Mouse (Mus musculus): ENCODE measurements around the gene Eng.

Gene Eng

DNA sequence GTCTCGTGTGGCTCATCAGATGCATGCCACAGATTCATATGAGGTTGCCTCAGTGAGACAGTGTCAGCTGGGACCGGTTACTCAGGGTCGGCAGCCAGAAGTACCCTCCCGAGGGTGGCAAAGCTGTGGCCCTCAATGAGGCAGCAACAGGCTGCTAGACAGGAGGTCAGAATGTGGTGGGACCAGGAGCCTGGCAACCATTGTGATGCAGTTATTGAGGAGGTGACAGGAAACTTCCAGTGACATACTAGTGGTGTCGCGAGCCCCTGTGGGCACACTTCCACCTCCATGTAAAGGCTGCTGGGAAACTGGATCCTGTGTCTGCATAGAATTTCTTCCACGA, 24.9 kb upstream of the Eng start, which contains the start of gene Ak1:
Gene Ak1 (plus strand): TSS at position 242 of the 343 bp plus-strand sequence.
- DNase-seq (ENCODE audit: low spot score in 2 of 2), result no peak

DNA sequence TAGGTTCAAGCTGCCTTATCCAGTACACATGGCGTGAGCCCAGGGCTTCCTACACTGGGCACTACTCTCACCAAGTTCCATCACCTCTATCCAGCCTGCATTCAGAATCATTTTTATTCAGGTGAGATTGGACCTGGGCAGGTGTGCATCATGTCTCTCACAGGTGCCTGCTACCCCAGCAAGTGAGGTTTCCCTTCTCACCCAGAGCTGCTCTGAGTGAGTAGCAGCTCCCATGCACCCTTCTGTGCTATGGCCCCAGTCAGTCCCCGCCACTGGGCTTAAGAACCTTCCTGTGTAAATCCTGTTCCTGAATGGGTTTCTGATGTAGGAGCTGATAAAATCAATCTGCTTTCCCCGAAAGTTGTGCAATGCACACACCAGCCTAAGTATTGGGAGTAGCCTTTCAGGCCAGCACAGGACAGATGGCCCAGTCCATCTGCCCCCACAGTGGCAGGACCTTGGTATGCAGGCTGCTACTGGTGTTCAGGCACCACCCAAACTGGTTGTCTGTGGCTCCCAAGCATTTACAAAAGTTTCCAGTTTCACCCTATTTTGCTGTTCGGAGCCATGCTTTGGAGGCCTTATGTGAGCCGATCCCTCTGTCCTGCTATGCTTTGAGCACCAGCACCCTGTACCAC, 22.2 kb upstream of the Eng start:
- DNase-seq (ENCODE audit: low spot score in 2 of 2), result no peak

DNA sequence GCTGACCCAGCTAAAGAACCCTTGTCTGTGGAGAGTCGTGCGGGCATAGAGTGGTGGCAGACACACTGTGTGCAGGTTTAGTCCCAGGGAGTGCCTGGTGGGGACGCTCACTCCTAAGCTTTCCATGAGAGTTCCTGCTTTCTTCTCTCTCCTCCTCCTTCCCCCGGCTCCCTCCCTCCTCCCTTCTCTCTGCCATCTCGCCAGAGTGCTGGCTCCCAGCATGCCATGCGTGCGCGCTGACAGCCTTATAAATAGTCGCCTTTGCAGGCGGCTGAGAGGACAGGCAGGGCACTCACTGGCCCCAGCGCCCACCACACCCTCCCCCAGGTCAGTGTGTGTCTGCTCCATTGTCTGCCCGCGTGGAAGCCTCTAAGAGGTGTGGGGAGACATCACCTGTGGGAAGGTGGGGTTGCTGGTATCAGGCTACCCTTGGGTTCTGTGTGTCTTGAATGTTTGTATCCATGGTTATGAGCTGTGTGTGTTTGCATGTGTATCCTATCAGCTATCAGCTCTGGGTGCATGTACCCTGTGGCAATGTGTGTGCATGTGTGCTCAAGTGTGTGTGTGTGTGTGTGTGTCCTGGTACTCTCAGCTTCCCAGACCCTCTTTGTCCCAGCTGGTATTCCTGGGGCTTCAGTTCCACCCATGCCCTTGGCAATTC, 21.1 kb upstream of the Eng start:
- DNase-seq (ENCODE audit: low spot score in 2 of 2), result peak in 1 of 2 experiments; percentile 49

DNA sequence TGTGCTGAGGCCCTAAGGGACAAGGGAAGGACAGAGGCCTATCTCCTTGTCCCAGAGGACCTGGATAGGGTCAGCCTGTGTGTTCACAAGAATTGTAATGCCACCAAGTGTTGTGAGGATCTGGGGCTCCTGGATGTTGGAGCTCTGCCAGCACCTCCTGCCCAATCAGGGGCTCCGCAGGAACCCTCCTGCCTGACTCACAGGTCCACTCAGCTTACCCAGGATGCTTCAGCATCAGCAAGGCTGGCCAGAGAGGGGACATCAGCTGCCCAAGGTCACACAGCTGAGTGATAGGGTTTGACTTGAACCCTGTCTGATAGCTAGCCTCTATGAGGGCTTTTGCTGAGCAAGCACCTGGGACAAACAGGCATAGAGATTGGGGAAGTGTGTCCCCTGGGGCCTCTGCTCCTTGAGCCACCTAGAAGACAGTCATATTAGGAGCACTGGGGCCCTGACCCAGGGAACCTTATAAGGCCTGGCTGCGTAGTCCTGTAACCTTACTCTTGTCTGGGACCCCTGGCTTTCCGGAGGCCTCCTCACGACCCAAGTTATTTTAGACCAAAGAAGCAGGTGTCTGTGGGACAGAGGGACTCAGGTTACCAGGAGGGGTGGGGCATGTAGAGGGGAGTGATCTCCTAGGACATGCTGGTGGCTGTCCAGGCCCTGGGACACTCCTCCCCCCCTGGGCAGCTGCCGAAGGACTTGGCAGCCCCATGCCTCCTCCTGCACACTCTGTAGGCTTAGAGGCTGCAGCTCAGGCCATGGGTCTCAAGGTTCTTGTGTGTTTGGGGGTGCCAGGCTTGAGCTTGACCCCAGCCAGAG, 20.3 kb upstream of the Eng start:
- DNase-seq (ENCODE audit: low spot score in 2 of 2), result no peak

DNA sequence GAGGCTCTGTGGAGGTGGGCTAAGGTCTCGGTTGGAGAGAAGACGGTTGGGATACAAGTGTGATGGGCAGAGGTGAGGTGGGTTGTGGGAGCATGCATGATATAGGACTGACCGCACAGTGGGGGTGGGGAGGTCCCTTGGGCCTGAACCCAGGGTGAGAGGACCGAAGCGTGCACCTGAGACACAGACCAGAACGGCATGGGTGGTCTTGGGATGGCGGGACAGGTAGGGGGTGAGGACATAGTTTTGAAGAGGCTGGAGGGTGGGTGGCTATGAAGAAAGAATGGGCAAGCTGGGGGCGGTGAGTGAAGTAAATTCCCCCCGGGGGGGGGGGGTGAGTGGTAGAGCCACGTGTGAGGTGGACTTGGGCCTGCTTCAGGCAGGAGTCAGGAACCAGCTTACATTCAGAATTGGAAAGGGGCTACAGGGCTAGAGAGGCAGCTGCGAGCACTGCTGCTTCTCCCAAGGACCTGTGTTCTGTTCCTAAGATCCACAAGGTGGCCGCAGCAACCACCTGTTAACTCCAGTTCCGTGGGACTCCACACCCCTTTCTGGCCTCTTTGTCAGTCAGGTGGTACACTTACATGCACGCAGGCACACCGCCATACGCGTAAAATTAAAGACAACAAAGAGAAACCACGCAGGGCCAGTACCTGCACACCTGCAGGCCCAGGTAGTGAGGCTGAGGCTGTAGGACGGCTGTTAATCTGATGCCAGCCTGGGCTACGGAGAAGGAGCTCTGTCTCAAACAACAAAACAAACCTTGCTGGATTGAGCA, 18.9 kb upstream of the Eng start:
- no peak for DNase-seq (ENCODE audit: low spot score in 2 of 2)

DNA sequence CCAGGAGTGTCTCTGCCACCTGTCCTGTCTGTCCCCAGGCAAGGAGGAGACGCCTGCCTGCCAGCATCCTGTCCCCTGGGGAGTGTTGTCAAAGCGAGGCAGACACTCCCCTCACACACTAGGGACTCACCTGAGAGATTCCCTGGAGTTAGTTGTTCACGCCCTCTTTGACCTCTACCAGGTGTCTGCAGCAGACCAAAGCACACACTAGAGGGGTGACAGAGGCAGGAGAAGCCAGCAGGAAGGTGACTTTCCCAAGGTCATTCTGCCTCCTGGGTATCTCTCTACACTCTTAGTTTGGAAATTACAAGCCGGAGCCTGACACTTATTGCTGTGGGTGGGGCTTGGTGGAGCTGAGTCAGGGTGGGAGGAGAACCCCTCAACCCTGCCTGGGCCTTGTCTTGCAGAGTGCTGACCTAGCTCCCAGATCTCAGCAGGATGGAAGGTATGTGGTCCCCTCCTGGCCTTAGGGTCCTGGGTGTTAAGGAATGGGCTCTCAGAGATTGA, 18.3 kb upstream of the Eng start:
- no peak for DNase-seq (ENCODE audit: low spot score in 2 of 2)

DNA sequence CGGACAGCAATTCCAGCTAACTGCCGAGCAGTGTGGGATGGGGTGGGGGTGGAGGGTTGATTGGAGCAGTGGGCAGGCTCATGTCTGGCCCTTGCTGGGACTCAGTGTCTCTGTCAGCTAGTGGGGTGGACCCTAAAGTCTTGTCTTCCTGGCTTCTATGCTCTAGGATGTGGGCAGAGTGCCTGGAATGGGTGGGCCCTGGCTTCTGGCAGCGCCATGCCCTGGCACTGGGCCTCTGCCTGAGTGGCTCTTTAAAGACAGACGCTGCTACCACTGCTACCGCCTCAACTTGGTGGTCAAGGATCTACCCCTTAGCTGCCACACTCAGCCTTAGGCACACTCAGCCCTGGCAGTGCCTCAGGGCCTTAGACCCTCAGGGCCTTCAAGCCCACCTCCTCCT, 17.7 kb upstream of the Eng start:
- DNase-seq (ENCODE audit: low spot score in 2 of 2), result no peak

DNA sequence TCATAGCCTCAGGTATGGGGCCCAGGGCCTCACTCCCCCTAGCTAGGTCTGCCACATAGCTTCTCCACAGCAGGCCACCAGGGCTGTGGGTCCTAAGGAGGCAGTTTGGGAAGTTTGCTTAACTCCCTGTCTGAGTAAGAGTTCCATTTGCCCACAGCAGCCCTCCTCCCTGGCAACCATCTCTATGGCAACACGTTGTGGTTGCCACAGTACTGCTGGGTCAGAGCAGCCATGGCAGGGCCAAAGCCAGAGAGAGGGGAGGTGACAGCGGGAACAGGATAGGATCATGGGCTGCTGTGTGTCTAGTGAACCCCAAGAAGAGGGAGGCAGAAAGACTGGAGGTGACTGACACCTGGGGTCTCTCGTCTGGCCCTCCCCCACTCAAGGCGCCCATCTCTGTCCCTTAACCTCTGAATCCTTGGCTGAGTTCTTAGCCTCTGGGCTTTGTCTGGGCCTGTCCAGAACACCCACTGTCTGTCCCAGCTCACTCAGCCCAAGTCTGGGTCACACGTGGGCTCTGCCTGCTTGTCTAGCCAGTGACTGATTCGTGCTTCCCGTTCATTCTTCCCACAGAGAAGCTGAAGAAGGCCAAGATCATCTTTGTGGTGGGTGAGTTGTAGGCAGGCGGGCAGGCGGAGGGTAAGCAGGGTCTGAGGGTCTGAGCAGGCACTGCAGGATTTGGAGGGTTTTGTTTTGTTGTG, 17.0 kb upstream of the Eng start:
- DNase-seq (ENCODE audit: low spot score in 2 of 2), result peak; percentile 65 to 69

DNA sequence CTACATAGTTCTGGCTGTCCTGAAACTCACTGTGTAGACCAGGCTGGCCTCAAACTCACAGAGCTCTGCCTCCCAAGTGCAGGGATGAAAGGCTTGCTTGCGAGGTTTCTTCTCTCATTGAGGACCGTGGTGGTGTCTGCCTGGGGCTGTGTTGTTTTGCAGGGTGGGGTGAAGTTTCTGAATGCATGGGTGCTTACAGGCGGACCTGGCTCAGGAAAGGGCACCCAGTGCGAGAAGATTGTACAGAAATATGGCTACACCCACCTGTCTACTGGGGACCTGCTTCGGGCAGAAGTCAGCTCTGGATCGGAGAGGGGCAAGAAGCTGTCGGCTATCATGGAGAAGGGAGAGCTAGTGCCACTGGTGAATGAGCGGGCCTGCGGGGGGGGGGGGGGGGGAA, 16.4 kb upstream of the Eng start:
- DNase-seq (ENCODE audit: low spot score in 2 of 2), result no peak

DNA sequence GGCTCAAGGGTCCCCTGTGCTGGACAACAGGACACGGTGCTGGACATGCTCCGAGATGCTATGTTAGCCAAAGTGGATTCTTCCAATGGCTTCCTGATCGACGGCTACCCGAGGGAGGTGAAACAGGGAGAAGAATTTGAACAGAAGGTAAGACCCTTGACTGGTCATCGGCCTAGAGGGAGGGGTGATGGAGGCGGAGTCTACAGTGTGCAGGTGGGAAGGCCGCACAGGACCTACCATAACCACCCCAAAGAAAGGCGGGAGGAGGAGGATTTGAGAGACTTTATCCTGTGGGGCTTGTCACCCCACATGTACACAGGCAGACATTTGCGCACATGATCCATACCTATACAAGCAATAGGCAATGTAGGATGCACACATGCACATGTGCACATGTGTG, 15.3 kb upstream of the Eng start:
- no peak for DNase-seq (ENCODE audit: low spot score in 2 of 2)

DNA sequence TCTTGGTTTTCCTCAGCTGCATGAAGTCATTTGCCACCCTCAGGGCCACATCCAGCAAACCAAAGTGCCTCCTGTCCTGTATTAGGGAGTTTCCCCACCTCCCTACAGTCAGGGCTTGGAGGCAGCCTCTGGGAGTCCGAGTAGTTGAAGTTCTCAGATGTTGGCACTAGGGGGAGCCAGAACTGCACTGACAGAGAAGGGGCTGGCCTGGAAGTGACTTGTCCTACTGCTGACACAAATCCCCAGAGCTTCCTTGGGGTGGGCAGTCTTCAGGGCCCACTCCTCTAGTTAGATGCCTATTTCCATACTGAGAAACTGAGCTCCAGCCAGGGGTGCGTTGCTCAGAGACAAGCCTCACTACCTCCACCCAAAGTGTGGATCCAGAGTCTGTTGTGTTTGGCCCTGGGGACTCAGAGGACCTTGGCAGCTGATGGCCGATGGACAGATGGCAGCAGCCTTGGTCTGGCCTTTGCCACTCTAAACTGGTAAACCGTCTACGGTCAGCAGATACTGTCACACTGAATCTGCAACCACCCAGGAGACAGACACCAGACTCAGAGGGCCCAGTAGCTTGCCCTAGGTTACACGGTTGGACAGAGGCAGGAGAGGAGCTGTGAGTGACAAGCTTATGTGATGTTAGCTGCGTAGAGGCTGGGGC, 14.5 kb upstream of the Eng start:
- DNase-seq (ENCODE audit: low spot score in 2 of 2), result peak; percentile 66 to 73

DNA sequence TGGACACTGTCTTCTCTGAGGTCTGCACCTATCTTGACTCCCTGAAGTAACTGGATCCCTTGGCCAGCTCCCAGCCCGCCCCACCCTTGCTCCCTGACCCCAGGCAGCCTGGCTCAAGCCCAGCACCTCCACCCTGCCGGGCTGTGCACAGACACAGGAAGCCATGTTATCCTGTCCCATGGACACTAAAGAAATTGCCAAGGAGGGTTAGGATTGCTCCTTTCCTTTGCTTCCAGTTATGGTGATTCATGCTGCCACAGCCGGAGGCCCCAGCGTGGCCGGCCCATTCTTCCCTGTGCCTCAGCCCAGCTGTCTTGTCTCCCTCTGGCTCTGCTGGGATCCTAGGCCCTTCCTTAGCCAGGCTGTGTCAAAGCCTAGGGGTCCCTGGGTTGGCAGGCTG, 12.7 kb upstream of the Eng start:
- no peak for DNase-seq (ENCODE audit: low spot score in 2 of 2)

DNA sequence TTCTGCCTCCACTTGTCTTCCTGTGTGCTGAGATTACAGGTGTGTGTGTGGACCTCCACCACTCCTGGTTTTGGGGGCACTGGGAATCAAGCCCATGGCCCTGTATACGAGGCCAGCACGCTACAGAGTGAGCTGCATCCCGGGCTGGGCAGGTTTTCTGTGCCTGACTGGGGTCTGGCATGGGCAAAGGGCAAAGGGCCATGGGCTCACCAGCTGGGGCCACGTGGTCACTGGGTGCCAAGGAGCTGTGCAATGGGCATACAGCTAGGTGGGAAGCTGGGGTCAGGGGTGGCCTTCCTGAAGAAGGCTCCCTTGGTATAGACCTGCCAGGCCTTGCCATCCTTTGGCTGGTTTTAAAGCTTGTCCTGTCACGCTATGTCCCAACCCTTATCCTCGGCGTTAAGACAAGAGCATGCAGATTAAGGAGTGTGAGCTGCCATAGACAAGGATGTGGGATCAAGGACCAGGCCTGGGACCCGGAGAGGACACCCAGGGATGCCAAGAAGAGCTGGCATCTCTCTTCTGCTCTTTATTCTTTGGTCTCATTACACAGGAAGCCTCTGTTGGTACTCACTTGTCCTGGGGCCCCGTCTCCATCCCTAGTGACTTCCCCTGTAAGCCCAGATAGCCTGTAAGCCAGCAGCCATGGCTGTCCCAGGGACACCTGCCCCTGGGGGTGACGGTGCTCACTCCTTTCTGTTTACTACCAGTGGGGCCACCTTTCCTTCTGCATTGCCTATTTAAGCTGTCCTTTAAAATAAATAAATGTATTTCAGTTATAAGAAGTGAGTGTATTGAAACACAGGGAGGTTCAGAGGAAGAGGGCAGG, 11.9 kb upstream of the Eng start:
- DNase-seq (ENCODE audit: low spot score in 2 of 2), result no peak

DNA sequence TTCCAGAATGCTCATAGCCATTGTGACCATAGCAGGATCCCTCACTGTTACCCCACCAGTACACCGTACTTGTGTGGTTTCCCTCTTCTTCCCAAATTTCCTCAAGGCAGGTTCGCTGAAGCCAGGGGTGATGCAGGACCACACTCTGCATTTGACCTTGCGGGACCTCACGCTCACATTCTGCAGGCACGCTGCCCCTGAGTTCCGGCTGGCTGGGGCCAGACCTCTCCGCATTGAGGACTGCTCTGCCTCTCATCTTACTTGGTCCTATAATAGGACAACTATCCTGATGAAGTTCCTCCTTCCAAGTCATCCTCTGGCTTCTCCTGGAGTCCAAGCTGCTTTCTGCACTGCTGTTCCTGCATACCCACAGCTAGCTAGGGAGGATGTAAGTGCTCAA, 9.8 kb upstream of the Eng start:
- no peak for DNase-seq (ENCODE audit: low spot score in 2 of 2)

DNA sequence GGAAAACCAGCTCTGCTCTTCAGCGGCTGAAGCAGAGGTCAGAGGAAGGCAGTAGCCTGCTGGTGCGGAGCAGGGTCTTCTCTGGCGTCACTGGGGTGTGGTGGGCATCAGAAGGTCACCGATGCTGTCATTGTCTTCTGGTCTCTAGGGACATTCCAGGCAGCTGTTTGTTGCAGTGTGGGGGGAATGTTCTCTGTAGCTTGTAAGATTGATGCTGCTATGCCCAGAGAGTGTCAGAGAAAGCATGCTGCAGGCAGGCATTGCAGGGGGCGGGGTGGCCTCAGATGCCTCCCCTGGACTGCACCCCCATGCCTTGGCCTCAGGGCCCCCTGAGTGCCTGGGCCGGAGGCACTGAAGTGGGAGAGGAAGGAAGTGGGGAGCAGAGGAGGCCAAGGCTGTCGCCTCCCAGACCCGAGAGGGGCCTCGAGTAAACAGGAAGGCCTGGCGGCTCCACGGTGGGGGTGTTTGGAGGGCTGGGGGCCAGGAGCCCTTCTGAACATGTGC, 8.6 kb upstream of the Eng start:
- no peak for DNase-seq (ENCODE audit: low spot score in 2 of 2)

DNA sequence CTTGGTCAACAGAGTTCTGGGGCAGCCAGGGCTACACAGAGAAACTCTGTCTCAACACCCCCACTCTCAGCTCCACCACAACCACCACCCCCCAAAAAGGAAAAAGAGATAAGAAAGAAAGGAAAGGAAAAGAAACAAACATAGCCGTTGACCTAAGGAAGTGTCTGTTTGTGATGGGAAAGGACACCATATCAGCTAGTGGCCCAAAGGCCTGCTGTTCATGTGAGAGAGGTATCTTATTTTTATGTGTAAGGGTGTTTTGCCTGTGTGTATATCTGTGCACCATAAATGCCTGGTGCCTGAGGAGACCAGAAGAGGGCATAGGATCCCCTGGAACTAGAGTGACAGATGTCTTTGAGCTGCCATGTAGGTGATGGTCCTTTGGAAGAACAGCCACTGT, 6.8 kb upstream of the Eng start:
- DNase-seq (ENCODE audit: low spot score in 2 of 2), result no peak

DNA sequence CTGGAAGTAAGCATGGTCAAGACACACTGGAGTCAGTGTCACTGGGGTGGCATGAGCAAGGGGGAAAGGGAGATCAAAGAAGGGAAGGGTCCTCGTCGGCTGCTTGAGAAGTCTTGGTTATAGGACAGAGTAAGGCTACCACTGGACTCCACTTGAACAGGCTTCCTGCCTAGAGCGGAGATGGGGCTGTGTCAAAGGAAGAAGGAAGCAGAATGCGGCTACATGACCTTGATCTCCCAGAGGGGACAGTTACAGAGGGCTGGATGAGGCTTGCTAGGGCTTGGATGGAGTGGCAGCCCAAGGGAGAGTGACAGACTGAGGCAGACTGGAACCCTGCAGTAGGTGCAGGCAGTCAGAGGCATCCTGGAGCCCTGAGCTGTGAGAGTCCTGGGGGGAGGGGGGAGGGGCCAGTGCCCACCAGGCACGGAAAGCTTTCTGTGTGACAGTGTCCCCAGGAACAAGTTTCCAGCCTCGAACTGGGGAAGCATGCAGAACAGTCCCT, 5.8 kb upstream of the Eng start:
- DNase-seq (ENCODE audit: low spot score in 2 of 2), result no peak

DNA sequence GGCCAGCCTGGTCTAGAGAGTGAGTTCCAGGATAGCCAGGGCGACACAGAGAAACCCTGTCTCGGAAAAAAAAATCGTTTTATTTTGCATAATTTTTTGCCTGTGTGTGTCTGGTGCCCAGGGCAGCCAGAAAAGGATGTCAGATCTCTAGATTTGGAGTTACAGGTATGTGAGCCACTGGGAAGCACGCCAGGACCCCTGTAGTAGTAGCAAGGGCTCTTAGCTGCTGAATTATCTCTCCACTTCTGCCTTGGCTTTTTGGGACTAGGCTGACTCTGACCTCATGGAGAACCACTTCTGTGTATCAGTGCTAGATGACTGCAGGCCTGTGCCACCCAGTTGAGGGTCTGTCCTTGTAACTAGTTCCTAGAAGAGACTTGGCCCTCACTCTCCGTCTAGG, 4.6 kb upstream of the Eng start:
- DNase-seq (ENCODE audit: low spot score in 2 of 2), result no peak

DNA sequence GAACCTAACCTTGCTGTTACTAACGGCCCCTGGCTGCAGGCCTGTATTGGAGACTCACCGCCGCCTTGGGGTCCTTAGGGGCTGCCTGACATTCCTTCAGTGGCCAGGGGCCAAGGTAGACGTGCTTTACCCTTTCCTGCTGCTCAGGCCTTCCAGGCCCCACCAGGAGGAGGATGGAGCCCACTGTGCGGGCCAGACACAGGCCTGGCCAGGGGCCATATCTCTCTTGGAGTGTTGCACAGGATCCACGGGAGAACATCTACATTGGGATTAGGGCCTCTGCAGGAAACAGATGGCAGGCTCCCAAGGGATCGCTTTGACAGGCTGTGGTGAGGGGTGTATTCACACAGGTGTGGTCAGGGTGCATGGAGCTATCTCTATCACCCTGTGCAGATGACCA, 3.6 kb upstream of the Eng start:
- DNase-seq (ENCODE audit: low spot score in 2 of 2), result no peak

DNA sequence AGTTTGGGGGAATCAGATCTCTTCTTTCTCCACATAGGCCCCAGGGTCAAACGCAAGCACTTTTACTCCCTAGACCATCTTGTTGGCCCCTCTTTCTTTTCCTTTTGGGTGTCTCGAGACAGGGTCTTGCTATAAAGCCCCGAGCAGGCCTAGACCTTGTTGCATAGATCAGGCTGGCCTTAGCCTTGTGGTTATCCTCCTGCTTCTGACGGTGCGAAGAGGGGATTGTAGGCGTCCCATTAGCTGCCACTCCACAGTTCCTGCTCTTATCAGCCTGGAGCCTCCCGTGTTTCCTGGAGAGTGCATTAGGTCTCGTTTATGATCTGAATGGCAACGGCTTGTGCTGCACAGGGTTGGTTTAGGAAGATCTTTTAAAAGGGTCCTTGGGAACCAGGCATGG, 2.3 kb upstream of the Eng start:
- no peak for DNase-seq (ENCODE audit: low spot score in 2 of 2)

All from urinary bladder, adult 18-20 months (tissue).